9 mouse cellular contexts compared by ENCODE assay signal in genomic region chr15:80680347-80681030, GRCm38 (mm10). TPM values are rescaled to one million over a fixed set of nuclear protein-coding genes. Genes with fewer than 3 reads are reported as not detected.
A peak's percentile ranks its signal among the peaks of the same experiment; 100 is the strongest.
DNase-seq lines count a peak whose midpoint lies in the region; ATAC-seq lines count a peak whose summit lies in the region.
"Had no signal": no experiment of that assay in that cellular context is flagged by ENCODE, and none has a peak within 500 bp of the region (broad histone marks: within the 10 kb centered on the region; RNA-seq: fewer than 3 reads in every experiment).

No protein-coding gene starts in this region.

- ATAC-seq in heart, embryonic 11.5 days (replicated peaks; ENCODE audit: insufficient number of reproducible peaks, low FRiP score, low TSS enrichment): peak; percentile 42; the same call in 1 of the 2 replicates
- peak; percentile 65 for ATAC-seq in liver, embryonic 16.5 days (ENCODE audit: low read depth)
- ATAC-seq in forebrain, embryonic 15.5 days (replicated peaks): no peak

- intact Hi-C loops in left cerebral cortex, postnatal 10 days (cut with DNase I): no loop called here

- H3K9me3 ChIP-seq in heart, embryonic 11.5 days (replicated peaks; ENCODE audit: control insufficient read depth, low read length): no peaks in the 10 kb centered on the region
- H3K9me3 ChIP-seq in liver, embryonic 16.5 days (replicated peaks; ENCODE audit: control insufficient read depth, low read length): no peaks in the 10 kb centered on the region
- no peaks in the 10 kb centered on the region for H3K9me3 ChIP-seq in forebrain, embryonic 15.5 days
- H3K9me3 ChIP-seq: limb, embryonic 15.5 days had no signal

- no peak overlapping the region for H3K9ac ChIP-seq in heart, embryonic 11.5 days (ENCODE audit: low read depth, low read length)
- no peak overlapping the region for H3K9ac ChIP-seq in liver, embryonic 16.5 days (ENCODE audit: low read depth, low read length)
- no peak overlapping the region for H3K9ac ChIP-seq in forebrain, embryonic 15.5 days (replicated peaks)
- H3K9ac ChIP-seq: limb, embryonic 15.5 days had no signal

- peaks cover 5% of the 10 kb centered on the region; the same call in 1 of the 2 replicates for H3K27me3 ChIP-seq in heart, embryonic 11.5 days (ENCODE audit: control insufficient read depth, insufficient read depth, low read length)
- no peaks in the 10 kb centered on the region for H3K27me3 ChIP-seq in liver, embryonic 16.5 days (ENCODE audit: control insufficient read depth, insufficient read depth, low read depth, low read length)
- no peaks in the 10 kb centered on the region for H3K27me3 ChIP-seq in forebrain, embryonic 15.5 days
- H3K27me3 ChIP-seq: limb, embryonic 15.5 days had no signal

- WGBS in heart, embryonic 11.5 days (ENCODE audit: insufficient replicate concordance): 42% methylated on average over 7 of the region's 7 CpGs
- WGBS in liver, embryonic 16.5 days (ENCODE audit: insufficient replicate concordance): 55% methylated on average over 7 of the region's 7 CpGs
- 58% methylated on average over 7 of the region's 7 CpGs for WGBS in forebrain, embryonic 15.5 days

- H3K4me1 ChIP-seq in heart, embryonic 11.5 days (ENCODE audit: control insufficient read depth, insufficient read depth, low read length): peaks cover 27% of the 10 kb centered on the region
- H3K4me1 ChIP-seq in liver, embryonic 16.5 days (ENCODE audit: control insufficient read depth, low read depth, low read length): peaks cover 18% of the 10 kb centered on the region
- peaks cover 38% of the 10 kb centered on the region for H3K4me1 ChIP-seq in forebrain, embryonic 15.5 days

- no peak overlapping the region for H3K4me3 ChIP-seq in heart, embryonic 11.5 days (ENCODE audit: low read depth, low read length)
- no peak overlapping the region for H3K4me3 ChIP-seq in liver, embryonic 16.5 days (ENCODE audit: low read depth, low read length)
- H3K4me3 ChIP-seq in forebrain, embryonic 15.5 days: no peak overlapping the region
- H3K4me3 ChIP-seq: limb, embryonic 15.5 days had no signal

- H3K36me3 ChIP-seq in heart, embryonic 11.5 days (ENCODE audit: control insufficient read depth, insufficient read depth, low read length): no peaks in the 10 kb centered on the region
- H3K36me3 ChIP-seq in liver, embryonic 16.5 days (ENCODE audit: control insufficient read depth, insufficient read depth): no peaks in the 10 kb centered on the region
- H3K36me3 ChIP-seq in forebrain, embryonic 15.5 days: no peaks in the 10 kb centered on the region
- H3K36me3 ChIP-seq: limb, embryonic 15.5 days had no signal

- H3K4me2 ChIP-seq in heart, embryonic 11.5 days: no peak overlapping the region
- no peak overlapping the region for H3K4me2 ChIP-seq in liver, embryonic 16.5 days (ENCODE audit: low read depth, low read length)
- H3K4me2 ChIP-seq in forebrain, embryonic 15.5 days (replicated peaks): no peak overlapping the region
- H3K4me2 ChIP-seq: limb, embryonic 15.5 days had no signal

- no peak overlapping the region for H3K27ac ChIP-seq in heart, embryonic 11.5 days (ENCODE audit: low read depth, low read length)
- H3K27ac ChIP-seq in liver, embryonic 16.5 days (ENCODE audit: low read length): peak overlapping the region; percentile 36
- H3K27ac ChIP-seq in forebrain, embryonic 15.5 days (replicated peaks): no peak overlapping the region

- no peak for DNase-seq in heart, adult 18-20 months
- DNase-seq in urinary bladder, postnatal 14 days (ENCODE audit: low spot score): peak; percentile 75
- no peak for DNase-seq in urinary bladder, adult 2 months (ENCODE audit: low spot score)
- no peak for DNase-seq in left cerebral cortex, postnatal 10 days (ENCODE audit: extremely low spot score in 1 of 2, low spot score in 2 of 2)
- DNase-seq in gastrocnemius, adult 18-20 months (ENCODE audit: low spot score): no peak

RNA-seq across cellular contexts. Expression of gene Fam83f, which starts 8.8 kb away (rescaled TPM):
- polyA plus RNA-seq in heart, embryonic 11.5 days (2014; fragmentation: Nextera tagmentation; extraction: Ambion mirVana): 0.19 TPM in 1 of 2 replicates, not detected in the other
- total RNA-seq in heart, adult 18-20 months (2021): under 1 TPM in 1 of 2 experiments, not detected in 1; 0.18 TPM
- 18.5 and 19.9 TPM in 2 replicates for polyA plus RNA-seq in urinary bladder, adult 2 months (2012; rRNA removed)
- polyA plus RNA-seq in liver, embryonic 16.5 days (2015; fragmentation: Nextera tagmentation; extraction: Ambion mirVana): 4.5 and 6.0 TPM in 2 replicates
- under 1 TPM; 0.54 to 0.57 TPM for total RNA-seq in left cerebral cortex, postnatal 10 days (2021)
- polyA plus RNA-seq in forebrain, embryonic 15.5 days (2015; fragmentation: Nextera tagmentation; extraction: Ambion mirVana): 0.05 and 0.15 TPM in 2 replicates
- total RNA-seq in gastrocnemius, adult 18-20 months (2021): under 1 TPM; 0.09 to 0.17 TPM

RNA-seq across cellular contexts. Expression of gene Tnrc6b, which starts 30.6 kb away (rescaled TPM):
- polyA plus RNA-seq in heart, embryonic 11.5 days (2014; fragmentation: Nextera tagmentation; extraction: Ambion mirVana): 16.7 and 17.9 TPM in 2 replicates
- 10 to 100 TPM; 42.3 to 48.8 TPM for total RNA-seq in heart, adult 18-20 months (2021)
- polyA plus RNA-seq in urinary bladder, adult 2 months (2012; rRNA removed): 7.8 and 12.6 TPM in 2 replicates
- polyA plus RNA-seq in liver, embryonic 16.5 days (2015; fragmentation: Nextera tagmentation; extraction: Ambion mirVana): 19.7 and 22.1 TPM in 2 replicates
- total RNA-seq in left cerebral cortex, postnatal 10 days (2021): 100 to 1,000 TPM; 127 to 130 TPM
- polyA plus RNA-seq in forebrain, embryonic 15.5 days (2015; fragmentation: Nextera tagmentation; extraction: Ambion mirVana): 34.2 and 35.2 TPM in 2 replicates
- total RNA-seq in gastrocnemius, adult 18-20 months (2021): 10 to 100 TPM; 43.7 to 48.2 TPM
